Mouse (Mus musculus) kidney, adult 2 months (tissue): ENCODE measurements at regions not wholly inside any gene's neighbourhood (a gene's known extent, or its start where the extent isn't known, plus 50 kb on each side); places are given as distances from the start of the nearest gene placed in this dataset.

ENCODE experiments used
- CTCF ChIP-seq: fragments of 200-500 bp; conservative IDR thresholded peaks from 2 replicates; pipeline ENCODE4 v1.5.1; 2011; ENCODE audit warnings: low read depth, mild to moderate bottlenecking, control low read depth, low read length, moderate library complexity, mixed read lengths; ENCODE audit not compliant: insufficient read depth, insufficient read length
- POLR2A ChIP-seq: fragments of 200-500 bp; IDR thresholded peaks from one replicate; pipeline ENCODE4 v1.6.1; 2011; ENCODE audit warnings: low read depth, low read length, control low read depth

DNA sequence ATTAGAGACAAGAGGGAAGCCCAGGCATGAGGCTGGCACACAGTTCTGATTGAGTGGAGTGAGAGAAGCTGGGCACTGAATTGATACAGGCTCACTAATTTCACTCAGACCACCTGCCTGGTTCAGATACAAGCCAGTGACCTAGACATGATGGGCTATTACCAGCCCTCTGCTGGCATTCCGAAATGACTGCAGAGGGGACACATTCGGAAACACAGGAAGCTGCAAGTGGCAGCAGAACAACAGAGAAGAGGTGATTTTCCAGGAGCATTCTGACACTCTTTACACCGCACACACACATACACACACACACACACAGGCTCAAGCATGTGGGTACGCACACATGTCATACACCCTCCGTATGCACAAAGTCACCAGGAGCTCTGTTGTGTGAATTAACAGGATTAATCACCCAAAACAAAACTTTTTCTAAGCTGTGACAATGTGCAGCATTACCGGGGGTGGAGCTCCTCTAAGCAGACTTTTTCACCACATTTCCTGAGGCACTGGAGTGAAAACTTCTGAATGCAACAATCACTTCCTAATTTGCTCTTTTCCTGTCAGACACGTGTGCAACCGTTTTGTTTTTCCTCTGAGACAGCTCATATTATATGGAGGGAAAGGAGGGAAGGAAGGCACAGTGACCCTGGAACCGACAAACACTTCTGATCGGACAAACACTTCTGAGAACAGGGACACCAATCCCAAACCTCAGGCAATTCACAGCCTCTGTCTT is 263.6 kb downstream of the Adgrl2 start:
- TF ChIP-seq CTCF (no peak), POLR2A (no peak)
